Mouse (Mus musculus) forebrain, embryonic 10.5 days (tissue): Measurements from ENCODE around the gene P2rx3. TPM values are rescaled to one million over a fixed set of nuclear protein-coding genes. Genes with fewer than 3 reads are reported as not detected.

Source experiments
- DNase-seq: peaks from one replicate; pipeline ENCODE4 v3.0.0-alpha.2; 2017; ENCODE audit warnings: low spot score; ENCODE audit errors: extremely low spot score
- H3K27ac ChIP-seq: fragments of 300-500 bp; sonication (generic); 2 replicates; pipeline ENCODE4 v1.5.1; 2016; ENCODE audit warnings: mild to moderate bottlenecking
- H3K27me3 ChIP-seq: fragments of 300-500 bp; sonication (generic); 2 replicates; pipeline ENCODE4 v1.6.1; 2016; ENCODE audit warnings: mild to moderate bottlenecking; ENCODE audit not compliant: poor library complexity, severe bottlenecking
- H3K36me3 ChIP-seq: fragments of 300-500 bp; sonication (generic); replicated peaks from 2 replicates; pipeline ENCODE4 v1.6.1; 2016; ENCODE audit warnings: mild to moderate bottlenecking, moderate library complexity
- H3K4me1 ChIP-seq: fragments of 300-500 bp; sonication (generic); 2 replicates; pipeline ENCODE4 v1.6.1; 2016
- H3K4me3 ChIP-seq: fragments of 300-500 bp; sonication (generic); 2 replicates; pipeline ENCODE4 v1.5.1; 2016; ENCODE audit warnings: mild to moderate bottlenecking, moderate library complexity
- H3K9me3 ChIP-seq: fragments of 300-500 bp; sonication (generic); 2 replicates; pipeline ENCODE4 v1.6.1; 2016; ENCODE audit warnings: mild to moderate bottlenecking, moderate library complexity
- WGBS: fragments of 180-500 bp; shearing (Covaris S2); methylation state at CpG from one replicate; pipeline ENCODE4 v1.1.7; 2016; 5-methylcytosine and 5-hydroxymethylcytosine counted together
- polyA plus RNA-seq: library from polyadenylated mRNA; unstranded; fragments of >200 nt; fragmentation: Nextera tagmentation; extraction: Ambion mirVana; gene quantifications from 2 replicates; pipeline ENCODE4 v1.2.1, GENCODE M21; 2016

P2rx3 gene
- polyA plus RNA-seq, 1 experiment from 2014 or later: 3.6 TPM

GRCm38 (mm10) chr2:84961300-84961699, 76.0 kb downstream of the P2rx3 start:
- no peak overlapping the region for H3K27ac ChIP-seq
- H3K4me1 ChIP-seq: peaks cover 9% of the 10 kb centered on the region
- peaks cover 4% of the 10 kb centered on the region; the same call in 1 of the 2 replicates for H3K36me3 ChIP-seq
- no peaks in the 10 kb centered on the region for H3K27me3 ChIP-seq
- no peak overlapping the region for H3K4me3 ChIP-seq
- 77% methylated on average over 2 of the region's 2 CpGs for WGBS
- no peak for DNase-seq
- no peaks in the 10 kb centered on the region for H3K9me3 ChIP-seq

- Histone ChIP-seq H3K4me1 (peaks cover 9% of the 10 kb centered on the region), H3K27ac (no peak overlapping the region), H3K36me3 (peaks cover 10% of the 10 kb centered on the region; the same call in 1 of the 2 replicates), H3K4me3 (no peak overlapping the region), H3K9me3 (no peaks in the 10 kb centered on the region), H3K27me3 (no peaks in the 10 kb centered on the region)
- DNase-seq: no peak
- 95% methylated on average over 11 of the region's 11 CpGs for WGBS
Observed at GRCm38 (mm10) chr2:84958588-84959264, 78.5 kb downstream of the P2rx3 start.

- Histone ChIP-seq H3K4me1 (no peaks in the 10 kb centered on the region), H3K27ac (no peak overlapping the region), H3K27me3 (no peaks in the 10 kb centered on the region), H3K36me3 (peaks cover 21% of the 10 kb centered on the region), H3K9me3 (no peaks in the 10 kb centered on the region), H3K4me3 (no peak overlapping the region)
- peak; percentile 47 for DNase-seq
- 58% methylated on average over 5 of the region's 5 CpGs for WGBS
Observed at GRCm38 (mm10) chr2:84956274-84956673, 81.0 kb downstream of the P2rx3 start.

GRCm38 (mm10) chr2:84955435-84955834, 81.8 kb downstream of the P2rx3 start:
- no peak for DNase-seq

GRCm38 (mm10) chr2:84952693-84953092, 84.6 kb downstream of the P2rx3 start:
- Histone ChIP-seq H3K9me3 (no peaks in the 10 kb centered on the region), H3K27me3 (no peaks in the 10 kb centered on the region), H3K36me3 (peaks cover 51% of the 10 kb centered on the region), H3K4me3 (no peak overlapping the region), H3K27ac (no peak overlapping the region), H3K4me1 (no peaks in the 10 kb centered on the region)
- WGBS: 92% methylated on average over 4 of the region's 4 CpGs
- no peak for DNase-seq

More at GRCm38 (mm10) chr2:84955435-84955834, 81.8 kb downstream of the P2rx3 start:
- H3K27me3 ChIP-seq: no peaks in the 10 kb centered on the region
- H3K9me3 ChIP-seq: no peaks in the 10 kb centered on the region
- peaks cover 29% of the 10 kb centered on the region for H3K36me3 ChIP-seq
- no peaks in the 10 kb centered on the region for H3K4me1 ChIP-seq
- H3K4me3 ChIP-seq: no peak overlapping the region
- no peak overlapping the region for H3K27ac ChIP-seq
- 90% methylated on average over 9 of the region's 9 CpGs for WGBS

- H3K27ac ChIP-seq: no peak overlapping the region
- H3K4me3 ChIP-seq: no peak overlapping the region
- peaks cover 56% of the 10 kb centered on the region for H3K36me3 ChIP-seq
- no peak for DNase-seq
- H3K27me3 ChIP-seq: no peaks in the 10 kb centered on the region
- no peaks in the 10 kb centered on the region for H3K4me1 ChIP-seq
- H3K9me3 ChIP-seq: no peaks in the 10 kb centered on the region
- WGBS: 96% methylated on average over 1 of the region's 1 CpGs
Observed at GRCm38 (mm10) chr2:84952251-84952650, 85.0 kb downstream of the P2rx3 start.

GRCm38 (mm10) chr2:84951027-84951426, 86.2 kb downstream of the P2rx3 start:
- H3K27me3 ChIP-seq: no peaks in the 10 kb centered on the region
- no peak overlapping the region for H3K27ac ChIP-seq
- H3K36me3 ChIP-seq: peaks cover 55% of the 10 kb centered on the region
- H3K4me3 ChIP-seq: no peak overlapping the region
- no peaks in the 10 kb centered on the region for H3K4me1 ChIP-seq
- DNase-seq: no peak
- 94% methylated on average over 8 of the region's 8 CpGs for WGBS
- no peaks in the 10 kb centered on the region for H3K9me3 ChIP-seq

GRCm38 (mm10) chr2:84948721-84949120, 88.5 kb downstream of the P2rx3 start:
- peaks cover 53% of the 10 kb centered on the region for H3K36me3 ChIP-seq
- no peaks in the 10 kb centered on the region for H3K27me3 ChIP-seq
- WGBS: 83% methylated on average over 2 of the region's 2 CpGs
- no peaks in the 10 kb centered on the region for H3K9me3 ChIP-seq
- no peaks in the 10 kb centered on the region for H3K4me1 ChIP-seq
- DNase-seq: no peak
- no peak overlapping the region for H3K27ac ChIP-seq
- no peak overlapping the region for H3K4me3 ChIP-seq

Other genes with a start within 250 kb of the P2rx3 start
- 28.8 and 33.1 TPM in 2 replicates for gene Ube2l6, start 238.6 kb downstream of the P2rx3 start, polyA plus RNA-seq
- 0.46 TPM in 1 of 2 replicates, not detected in the other for gene Smtnl1, start 214.8 kb downstream of the P2rx3 start, polyA plus RNA-seq
- gene Timm10, start 210.5 kb downstream of the P2rx3 start, polyA plus RNA-seq: 68.6 and 70.9 TPM in 2 replicates
- gene Slc43a1, start 198.6 kb downstream of the P2rx3 start, polyA plus RNA-seq: 28.5 and 29.3 TPM in 2 replicates
- 0.78 and 1.0 TPM in 2 replicates for gene Rtn4rl2, start 150.8 kb downstream of the P2rx3 start, polyA plus RNA-seq
- 20.8 and 23.7 TPM in 2 replicates for gene Slc43a3, start 100.9 kb downstream of the P2rx3 start, polyA plus RNA-seq
- gene Prg2, start 57.0 kb downstream of the P2rx3 start, polyA plus RNA-seq: not detected in 2 replicates
- gene Prg3, start 49.2 kb downstream of the P2rx3 start, polyA plus RNA-seq: not detected in 2 replicates
- gene Ssrp1, start 228 bp downstream of the P2rx3 start, polyA plus RNA-seq: 433 and 446 TPM in 2 replicates
- gene Tnks1bp1, start 10.6 kb upstream of the P2rx3 start, polyA plus RNA-seq: 26.6 and 36.1 TPM in 2 replicates
- gene Aplnr, start 98.8 kb upstream of the P2rx3 start, polyA plus RNA-seq: 37.6 and 38.8 TPM in 2 replicates
- gene Lrrc55, start 159.7 kb upstream of the P2rx3 start, polyA plus RNA-seq: 0.30 and 0.47 TPM in 2 replicates